Mouse (Mus musculus) cerebellum, postnatal 10 days (tissue): Measurements from ENCODE around the gene Baz2a.
"Not testable (repeated sequence)": the region's sequence is repeated elsewhere in the genome, so short reads cannot be mapped to it uniquely, and the experiment has no call there.

Experiments used
- DNase-seq, 2 experiments: peaks; one replicate each; pipeline ENCODE4 v3.0.0; 2021; ENCODE audit warnings: mixed read lengths in 2 of 2

The Baz2a gene

DNA sequence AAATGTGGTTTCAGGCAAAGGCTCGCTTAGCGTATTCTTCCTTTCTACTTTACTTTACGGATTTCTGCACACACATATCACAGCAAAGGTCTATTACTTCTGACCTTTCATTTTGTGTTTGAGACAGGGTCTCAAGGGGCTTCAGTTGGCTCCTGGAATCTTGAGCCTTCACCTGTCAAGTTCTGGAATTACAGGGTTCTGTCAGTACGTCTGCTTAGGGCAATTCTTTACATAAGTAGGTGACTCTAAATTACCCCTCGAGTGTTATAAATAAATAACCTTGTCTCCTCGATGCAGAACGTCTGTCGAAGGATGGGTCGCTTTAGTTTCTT, 8.9 kb upstream of the Baz2a start:
- DNase-seq = no peak

DNA sequence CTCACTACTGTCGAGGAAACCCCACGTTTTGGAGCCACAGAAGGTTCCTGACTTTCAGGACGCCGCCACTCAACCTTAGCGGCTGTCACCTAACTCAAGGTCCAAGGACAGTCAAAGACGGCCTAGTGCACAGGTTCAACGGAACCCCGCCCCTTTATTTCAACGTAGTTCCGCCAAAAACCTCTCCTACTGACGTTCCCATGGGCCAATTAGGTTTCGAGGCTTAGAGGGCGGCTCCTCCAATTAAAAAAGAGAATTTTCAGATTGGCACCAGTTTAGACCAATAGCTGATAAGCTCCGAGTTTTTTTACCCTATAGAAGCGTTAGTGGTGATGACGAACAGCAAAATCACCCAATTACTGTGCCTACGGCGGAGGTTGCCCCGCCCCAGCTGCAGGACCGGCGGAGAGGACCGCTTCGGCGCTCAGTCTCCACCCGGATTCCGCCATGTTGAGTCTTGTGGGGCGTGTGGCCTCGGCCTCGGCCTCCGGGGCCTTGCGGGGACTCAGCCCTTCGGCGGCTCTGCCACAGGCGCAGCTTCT, 8.4 kb upstream of the Baz2a start, which contains the start of gene Atp5b:
Atp5b (plus strand) TSS at position 394 of the 542 bp plus-strand sequence.
- peak; percentile 99 for DNase-seq

GRCm38 (mm10) chr10:128083688-128084087, 7.7 kb upstream of the Baz2a start:
- DNase-seq = peak; percentile 50 to 71

GRCm38 (mm10) chr10:128084160-128084559, 7.2 kb upstream of the Baz2a start:
- peak in 1 of 2 experiments; percentile 58 for DNase-seq

DNA sequence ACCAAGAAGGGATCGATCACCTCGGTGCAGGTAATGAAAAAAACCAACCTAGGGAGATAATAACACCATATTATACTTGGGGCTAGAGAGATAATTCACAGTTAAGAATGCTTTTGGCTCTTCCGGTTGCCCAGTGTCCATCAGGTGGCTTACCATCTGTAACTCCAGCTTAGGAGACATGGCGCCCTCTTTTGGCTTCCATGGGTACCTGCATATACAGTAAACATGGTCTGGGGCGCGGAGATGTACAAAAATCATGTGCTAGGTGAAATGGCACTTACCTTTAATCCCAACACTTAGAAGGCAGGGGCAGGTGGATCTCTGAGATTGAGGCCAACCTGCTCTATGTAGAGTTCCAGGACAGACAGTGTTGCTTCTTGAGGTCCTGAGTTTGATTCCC, 5.0 kb upstream of the Baz2a start:
- DNase-seq = peak; percentile 64 to 76

DNA sequence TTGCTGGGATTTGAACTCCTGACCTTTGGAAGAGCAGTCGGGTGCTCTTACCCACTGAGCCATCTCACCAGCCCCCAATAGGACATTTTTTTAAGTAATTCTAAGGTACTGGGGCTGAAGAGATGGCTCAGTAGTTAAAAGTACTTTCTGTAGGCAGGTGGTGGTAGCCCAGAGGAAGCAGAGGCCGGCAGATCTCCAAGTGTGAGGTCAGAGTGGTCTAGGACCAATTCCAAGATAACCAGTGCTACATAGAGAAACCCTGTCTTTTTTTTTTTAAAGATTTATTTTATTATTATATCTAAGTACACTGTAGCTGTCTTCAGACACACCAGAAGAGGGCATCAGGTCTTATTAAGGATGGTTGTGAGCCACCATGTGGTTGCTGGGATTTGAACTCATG, 4.2 kb upstream of the Baz2a start:
- not testable (repeated sequence) for DNase-seq

DNA sequence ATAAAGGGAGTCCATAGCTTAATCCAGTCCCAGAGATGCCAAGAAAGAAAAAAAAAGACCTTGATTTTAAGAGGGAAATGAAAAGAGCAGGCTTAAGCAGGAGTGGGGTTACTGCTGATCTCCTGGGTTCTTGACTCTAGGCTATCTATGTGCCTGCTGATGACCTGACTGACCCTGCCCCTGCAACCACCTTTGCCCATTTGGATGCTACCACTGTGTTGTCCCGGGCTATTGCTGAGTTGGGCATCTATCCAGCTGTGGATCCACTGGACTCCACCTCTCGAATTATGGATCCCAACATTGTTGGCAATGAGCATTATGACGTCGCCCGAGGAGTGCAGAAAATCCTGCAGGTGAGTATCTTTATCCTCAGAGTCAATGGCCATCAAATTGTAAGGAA, 3.2 kb upstream of the Baz2a start:
- no peak for DNase-seq

DNA sequence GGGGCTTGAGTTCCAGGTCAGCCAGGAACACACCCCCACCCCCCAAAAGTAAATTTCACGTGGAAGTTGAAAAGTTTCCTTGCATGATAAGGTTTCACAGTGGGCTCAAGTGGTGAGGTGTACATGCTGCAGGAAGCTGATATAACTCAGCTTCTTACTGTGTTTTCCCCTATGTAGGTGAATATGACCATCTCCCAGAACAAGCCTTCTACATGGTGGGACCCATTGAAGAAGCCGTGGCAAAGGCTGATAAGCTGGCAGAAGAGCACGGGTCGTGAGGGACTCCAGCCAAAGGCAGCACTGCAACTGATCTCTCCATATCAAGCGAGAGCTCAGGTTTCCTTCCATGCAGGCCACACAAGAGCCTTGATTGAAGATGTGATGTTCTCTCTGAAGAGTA, 1.5 kb upstream of the Baz2a start:
- no peak for DNase-seq

DNA sequence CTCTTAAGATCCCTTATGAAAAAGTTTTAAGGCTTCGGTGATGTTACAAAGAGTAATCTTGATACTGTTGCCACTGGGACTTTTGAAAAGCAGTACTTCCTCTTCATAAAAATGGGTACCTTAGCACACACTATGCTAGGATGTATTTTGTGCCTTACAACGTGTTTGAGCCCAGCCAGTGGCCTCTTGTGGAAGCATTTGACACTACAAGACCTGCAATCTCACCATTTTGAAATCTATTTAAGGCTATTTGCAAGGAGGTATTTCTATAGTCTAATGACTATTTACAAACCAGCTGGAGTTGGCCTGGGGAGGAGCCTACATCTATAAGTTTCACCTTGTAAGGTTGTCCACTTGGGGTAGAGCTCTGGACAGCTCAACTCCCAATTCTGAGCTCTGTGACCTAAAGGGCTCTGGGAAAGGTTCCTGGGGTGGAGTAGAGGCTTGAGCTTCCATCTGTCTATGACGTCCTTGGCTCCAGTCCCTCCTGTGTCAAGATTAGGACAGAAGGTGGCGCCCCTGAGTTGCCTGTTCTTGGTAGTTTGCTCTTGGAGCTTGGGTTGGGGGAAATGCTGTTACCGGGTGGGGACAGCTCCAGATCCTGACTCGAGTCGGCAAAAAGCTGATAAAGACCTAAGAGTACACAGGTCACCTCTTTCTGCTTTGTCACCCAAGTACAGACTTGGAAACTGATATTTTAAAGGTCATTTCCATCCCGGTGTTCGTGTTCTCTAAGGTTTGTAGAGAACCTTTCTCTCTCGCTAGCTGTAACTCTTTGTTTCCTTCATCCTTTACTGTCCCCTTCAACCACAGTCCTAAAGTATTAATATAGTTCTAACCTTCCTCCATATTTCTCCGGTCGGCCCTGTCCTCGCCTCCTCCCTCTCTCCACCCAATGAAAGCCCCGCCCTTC, 470 bp upstream of the Baz2a start:
- peak; percentile 95 to 97 for DNase-seq

GRCm38 (mm10) chr10:128092506-128093495, 1.4 kb downstream of the Baz2a start:
- DNase-seq = peak; percentile 87

DNA sequence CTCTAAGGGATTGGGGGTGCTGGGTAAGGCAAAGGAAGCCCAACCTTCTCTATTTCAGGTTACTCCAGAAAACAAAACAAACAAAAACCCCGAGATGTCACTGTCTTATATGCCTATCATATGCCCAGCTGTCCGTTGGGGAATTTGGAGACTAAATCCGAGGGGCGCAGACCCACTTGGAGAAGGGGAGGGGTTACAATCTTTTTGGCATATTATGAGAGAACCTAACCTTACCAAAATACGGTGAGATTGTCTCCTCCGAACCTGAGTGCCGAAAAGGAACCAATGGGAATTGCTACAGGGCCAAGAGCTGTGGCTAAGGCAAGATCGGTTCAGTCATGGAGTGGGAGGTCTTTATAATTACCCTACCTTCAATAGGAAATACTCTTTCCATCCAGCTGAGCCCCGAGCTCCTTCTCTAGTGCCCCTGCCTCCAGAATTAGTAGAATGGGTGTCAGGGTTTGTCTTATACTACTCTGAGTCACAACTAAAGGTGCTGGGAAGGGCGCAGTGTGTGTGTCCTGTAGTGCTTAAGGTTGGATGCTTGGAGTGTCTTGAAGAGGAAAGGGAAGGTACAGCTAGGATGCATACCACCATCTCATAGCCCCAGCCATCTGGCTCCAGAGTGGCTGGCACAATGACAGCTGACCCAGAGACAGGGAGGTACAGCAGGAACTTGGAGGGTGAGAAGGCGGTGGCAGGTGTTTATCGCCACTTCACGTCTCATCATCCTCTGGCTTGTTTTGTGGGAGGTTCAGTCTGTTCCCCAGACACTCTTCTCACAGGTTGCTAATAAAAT, 2.3 kb downstream of the Baz2a start:
- DNase-seq = peak; percentile 81 to 82

DNA sequence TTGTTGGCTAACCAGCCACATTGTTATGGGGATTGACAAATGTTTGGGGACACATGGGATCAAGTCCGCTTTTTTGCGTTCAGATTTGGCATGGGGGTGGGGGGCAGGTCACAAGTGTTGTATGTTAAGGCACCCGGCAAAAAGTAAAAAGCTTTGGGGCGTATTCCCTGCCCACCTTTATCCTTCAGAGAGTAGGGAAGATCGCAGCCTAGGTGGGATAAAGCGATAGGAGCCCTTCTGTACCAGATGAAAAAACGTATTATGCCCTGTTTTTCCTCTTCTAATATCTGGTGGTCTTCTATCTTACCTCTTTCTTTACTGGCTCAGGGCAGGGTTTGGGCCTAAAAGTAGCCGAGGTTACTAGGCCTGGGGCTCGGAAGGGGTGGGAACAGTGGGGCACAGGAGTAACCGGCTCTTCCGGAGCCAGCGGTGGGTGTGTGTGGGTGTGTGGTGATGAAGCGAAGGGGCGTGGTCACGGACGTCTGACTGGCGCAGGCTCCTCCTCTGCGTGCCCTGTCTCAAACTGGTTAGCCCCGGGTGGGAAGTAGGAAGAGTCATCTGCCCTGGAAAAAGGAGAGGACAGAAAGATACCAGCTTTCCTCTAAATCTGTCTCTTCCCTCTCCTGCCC, 3.1 kb downstream of the Baz2a start:
- DNase-seq = peak; percentile 80 to 84

GRCm38 (mm10) chr10:128095003-128095636, 3.7 kb downstream of the Baz2a start:
- no peak for DNase-seq

- DNase-seq = no peak
Observed at GRCm38 (mm10) chr10:128096313-128096692, 4.9 kb downstream of the Baz2a start.

DNA sequence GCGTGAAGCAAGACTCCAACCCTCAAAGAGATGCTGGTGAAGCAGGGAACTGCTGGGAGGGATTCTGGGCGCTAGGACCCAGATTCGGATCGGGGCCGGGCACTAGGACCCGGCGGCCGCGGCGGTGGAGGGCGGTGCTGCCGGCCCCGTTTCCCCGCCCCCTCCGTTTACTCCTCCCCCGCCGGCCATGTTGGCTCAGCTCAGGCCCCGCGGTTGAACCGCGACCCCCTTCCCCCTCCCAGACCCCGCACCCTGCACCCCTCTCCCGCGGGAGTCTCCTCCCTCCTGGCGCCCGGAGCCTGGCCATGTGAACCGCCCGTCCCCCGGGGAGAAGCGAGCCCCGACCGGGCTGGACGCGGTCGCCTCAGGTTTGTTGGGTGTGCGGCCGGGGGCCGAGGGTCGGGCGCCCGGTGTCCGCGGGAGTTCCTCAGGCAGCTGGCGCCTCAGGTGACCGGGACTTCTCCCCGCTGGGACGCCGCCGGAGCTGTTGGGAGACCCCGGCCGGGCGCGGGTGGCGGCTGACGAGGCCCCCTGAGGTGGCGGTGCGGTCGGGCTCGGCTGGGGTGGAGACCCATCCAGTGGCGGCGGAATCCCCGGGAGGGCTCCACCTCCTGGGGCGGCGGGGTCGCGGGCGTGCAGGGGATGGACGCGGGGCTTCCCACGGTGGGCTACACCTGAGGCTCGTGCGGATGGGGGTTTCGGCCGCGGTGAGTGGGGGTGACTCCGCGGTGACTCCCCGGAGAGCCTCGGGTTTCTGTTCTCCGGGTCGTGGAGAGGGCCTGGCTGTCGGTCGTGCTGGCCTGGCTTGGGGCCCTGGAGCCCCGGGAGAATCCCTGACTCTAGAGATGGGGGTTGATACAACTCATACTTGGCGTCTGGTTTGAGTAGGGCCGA, 5.6 kb downstream of the Baz2a start:
- DNase-seq = peak; percentile 96 to 97

- peak; percentile 92 to 94 for DNase-seq
Observed at GRCm38 (mm10) chr10:128097587-128097971, 6.2 kb downstream of the Baz2a start.

- DNase-seq = no peak
Observed at GRCm38 (mm10) chr10:128110103-128110761, 18.9 kb downstream of the Baz2a start.

- no peak for DNase-seq
Observed at GRCm38 (mm10) chr10:128111227-128111626, 19.9 kb downstream of the Baz2a start.

DNA sequence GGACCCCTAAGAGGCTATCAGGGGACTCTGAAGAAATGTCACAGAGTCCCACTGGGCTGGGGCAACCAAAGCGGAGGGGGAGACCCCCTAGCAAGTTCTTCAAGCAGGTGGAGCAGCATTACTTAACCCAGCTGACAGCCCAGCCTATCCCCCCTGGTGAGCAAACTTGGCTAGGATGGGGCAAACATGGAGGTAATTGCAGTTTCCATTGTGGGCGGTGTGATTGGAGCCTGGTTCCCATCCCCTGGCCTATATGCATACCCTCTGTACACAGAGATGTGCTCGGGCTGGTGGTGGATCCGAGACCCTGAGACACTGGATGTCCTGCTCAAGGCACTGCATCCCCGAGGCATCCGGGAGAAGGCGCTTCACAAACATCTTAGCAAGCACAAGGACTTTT, 32.5 kb downstream of the Baz2a start:
- DNase-seq = no peak

DNA sequence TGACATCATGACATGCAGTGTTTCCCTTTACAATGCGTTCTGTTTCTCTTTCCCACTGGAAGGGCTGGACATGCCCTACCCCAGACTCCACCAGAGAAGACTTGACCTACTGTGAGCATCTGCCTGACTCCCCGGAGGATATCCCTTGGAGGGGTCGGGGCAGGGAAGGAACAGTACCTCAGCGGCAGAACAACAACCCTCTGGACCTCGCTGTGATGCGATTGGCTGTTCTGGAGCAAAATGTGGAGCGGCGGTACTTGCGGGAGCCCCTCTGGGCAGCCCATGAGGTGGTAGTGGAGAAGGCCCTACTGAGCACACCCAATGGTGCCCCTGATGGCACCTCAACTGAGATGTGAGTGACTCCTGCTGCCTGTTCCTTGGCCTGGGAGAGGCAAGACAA, 33.5 kb downstream of the Baz2a start:
- DNase-seq = no peak
